21 mouse cellular contexts compared by ENCODE assay signal in the genomic region with DNA sequence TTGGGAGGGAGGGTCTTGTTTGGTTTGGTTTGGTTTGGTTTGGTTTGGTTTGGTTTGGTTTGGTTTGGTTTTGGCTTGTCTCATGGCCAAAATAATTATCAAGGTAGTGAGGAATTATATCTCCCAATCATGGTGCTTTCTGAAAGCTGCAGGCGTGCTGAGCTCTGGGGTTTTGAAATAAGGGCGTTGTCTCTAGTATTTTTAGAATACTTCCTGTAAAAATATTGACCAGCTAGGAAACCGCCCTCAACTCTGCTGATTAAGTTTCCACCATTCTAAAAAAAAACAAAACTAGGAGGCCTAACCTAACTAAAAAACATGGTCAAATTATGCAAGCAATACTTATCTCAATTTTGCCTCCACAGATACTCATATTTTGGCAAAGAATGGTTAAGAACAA. TPM values are rescaled to one million over a fixed set of nuclear protein-coding genes. Genes with fewer than 3 reads are reported as not detected.
DNase-seq lines count a peak whose midpoint lies in the region; ATAC-seq and TF ChIP-seq lines count a peak whose summit lies in the region.
"Had no signal": no experiment of that assay in that cellular context is flagged by ENCODE, and none has a peak within 500 bp of the region (broad histone marks: within the 10 kb centered on the region; RNA-seq: fewer than 3 reads in every experiment).

No protein-coding gene starts in this region.

- H3K4me1 ChIP-seq in liver, adult 2 months (ENCODE audit: control insufficient read depth, insufficient read depth, low read length): peaks cover 9% of the 10 kb centered on the region
- H3K4me1 ChIP-seq in liver, embryonic 12.5 days: peaks cover 9% of the 10 kb centered on the region
- H3K4me1 ChIP-seq: forebrain, embryonic 12.5 days; heart, embryonic 15.5 days; neural tube, embryonic 15.5 days had no signal

- TF ChIP-seq CTCF in liver, adult 2 months (IDR thresholded peaks at IDR 0.05; ENCODE audit: low read depth, low read length): no peak

- no peak overlapping the region for H3K9ac ChIP-seq in liver, adult 2 months (ENCODE audit: low read depth, low read length)
- no peak overlapping the region for H3K9ac ChIP-seq in liver, embryonic 12.5 days
- H3K9ac ChIP-seq: forebrain, embryonic 12.5 days; heart, embryonic 15.5 days; neural tube, embryonic 15.5 days had no signal

- peaks cover 1% of the 10 kb centered on the region; the same call in 1 of the 2 replicates for H3K36me3 ChIP-seq in liver, adult 2 months (ENCODE audit: control insufficient read depth, insufficient read depth, low read length)
- H3K36me3 ChIP-seq in liver, embryonic 12.5 days: no peaks in the 10 kb centered on the region
- H3K36me3 ChIP-seq: forebrain, embryonic 12.5 days; heart, embryonic 15.5 days; neural tube, embryonic 15.5 days had no signal

- no peak for TF ChIP-seq POLR2A in liver, adult 2 months (IDR thresholded peaks at IDR 0.05; ENCODE audit: extremely low read depth, insufficient read depth, low read length)

- no peak for ATAC-seq in liver, embryonic 12.5 days
- ATAC-seq: hindbrain, embryonic 16.5 days had no signal

- H3K27ac ChIP-seq in liver, adult 2 months (replicated peaks; ENCODE audit: insufficient read depth, low read depth, low read length): peak overlapping the region; percentile 70
- no peak overlapping the region for H3K27ac ChIP-seq in liver, embryonic 12.5 days
- H3K27ac ChIP-seq: forebrain, embryonic 12.5 days; heart, embryonic 15.5 days; neural tube, embryonic 15.5 days had no signal

- no peak overlapping the region for H3K4me3 ChIP-seq in liver, adult 2 months (ENCODE audit: insufficient read depth, low read depth, low read length)
- H3K4me3 ChIP-seq in liver, embryonic 12.5 days: no peak overlapping the region
- H3K4me3 ChIP-seq: forebrain, embryonic 12.5 days; heart, embryonic 15.5 days; neural tube, embryonic 15.5 days had no signal

- no peaks in the 10 kb centered on the region for H3K27me3 ChIP-seq in liver, adult 2 months (ENCODE audit: control insufficient read depth, insufficient read depth, low read length)
- no peaks in the 10 kb centered on the region for H3K27me3 ChIP-seq in liver, embryonic 12.5 days (replicated peaks)
- H3K27me3 ChIP-seq: forebrain, embryonic 12.5 days; heart, embryonic 15.5 days; neural tube, embryonic 15.5 days had no signal

- WGBS in liver, adult 2 months: 6% methylated on average over 3 of the region's 3 CpGs
- WGBS in liver, embryonic 12.5 days (ENCODE audit: insufficient replicate concordance): 20% methylated on average over 3 of the region's 3 CpGs

- no peaks in the 10 kb centered on the region for H3K9me3 ChIP-seq in liver, embryonic 12.5 days (replicated peaks)
- H3K9me3 ChIP-seq: forebrain, embryonic 12.5 days; heart, embryonic 15.5 days; neural tube, embryonic 15.5 days had no signal

- no peaks in the 10 kb centered on the region for H3K79me2 ChIP-seq in liver, adult 2 months (ENCODE audit: control insufficient read depth, insufficient read depth, low read length)

- peak; percentile 62 for DNase-seq in liver, adult 2 months (ENCODE audit: extremely low read depth, low read depth, low spot score)
- DNase-seq in MEL-GATA-1-ER (ENCODE audit: extremely low read depth, low read depth): peak; percentile 9
- DNase-seq in induced T-regulatory cell, adult 2 months (ENCODE audit: low read depth): peak; percentile 36
- no peak for DNase-seq in spleen, postnatal 4 days (ENCODE audit: low spot score in 2 of 2)
- DNase-seq in kidney, postnatal 14 days: no peak
- DNase-seq in lung, postnatal 4 days: no peak
- DNase-seq: adrenal gland, postnatal 25 days; cerebellum, adult 18-20 months; cerebellum, postnatal 25 days; gastrocnemius, postnatal 25 days; kidney, adult 11 months; liver; midbrain, embryonic 14.5 days; spleen, adult 18-20 months; thymus, postnatal 4 days had no signal

- no peak overlapping the region for H3K4me2 ChIP-seq in liver, embryonic 12.5 days
- H3K4me2 ChIP-seq: forebrain, embryonic 12.5 days; heart, embryonic 15.5 days; neural tube, embryonic 15.5 days had no signal

RNA-seq across cellular contexts. Expression of gene Prg4, which starts 6.4 kb away (rescaled TPM):
- 19.4 and 25.5 TPM in 2 replicates for total RNA-seq in liver, adult 2 months (2014; rRNA removed)
- polyA plus RNA-seq in liver, adult 2 months (2012; rRNA removed): 13.6 and 15.8 TPM in 2 replicates
- polyA plus RNA-seq in liver, embryonic 12.5 days (2016; fragmentation: Nextera tagmentation; extraction: Ambion mirVana): 0.39 and 0.77 TPM in 2 replicates
- total RNA-seq: hematopoietic stem cell, adult 5-6 weeks had no signal

Comparison
In these comparisons a context has a peak if more than half of its experiments do, and no peak if none do; other contexts are left out.
1. DNase-seq: peak in liver, adult 2 months (single experiment), MEL-GATA-1-ER (single experiment) and induced T-regulatory cell, adult 2 months (single experiment); none in spleen, postnatal 4 days (0 of 2), kidney, postnatal 14 days (single experiment) and lung, postnatal 4 days (0 of 2).